Mouse (Mus musculus) T-helper 17 cell (primary cell): Measurements from ENCODE around the gene Ppp1r37.
"Not testable (repeated sequence)": the region's sequence is repeated elsewhere in the genome, so short reads cannot be mapped to it uniquely, and the experiment has no call there.

Experiments
- in situ Hi-C, 2 experiments: fragments of 300-600 bp; cut with MboI, MseI; formaldehyde crosslinking; loops; 1 replicate in 1 of 2; 2 replicates in 1 of 2; pipeline ENCODE4 v1.15.1; 2025; ENCODE audit warnings: high pct_unique_total_duplicates in 2 of 2

Ppp1r37 gene

GRCm38 (mm10) chr7:19562643-19563410, at the start of gene Ppp1r37:
TSS of gene Ppp1r37 (minus strand) at chr7:19563076.
- in situ Hi-C loops, result no loop called here

GRCm38 (mm10) chr7:19610969-19611368, 48.1 kb upstream of the Ppp1r37 start:
- in situ Hi-C loops, result no loop called here

- in situ Hi-C loops, result no loop called here
Observed at GRCm38 (mm10) chr7:19609641-19610332, 46.9 kb upstream of the Ppp1r37 start.

- in situ Hi-C loops, result no loop called here
Observed at GRCm38 (mm10) chr7:19607291-19607690, 44.4 kb upstream of the Ppp1r37 start.

- in situ Hi-C loops, result not testable (repeated sequence)
Observed at GRCm38 (mm10) chr7:19604606-19605214, 41.8 kb upstream of the Ppp1r37 start.

- in situ Hi-C loops, result no loop called here
Observed at GRCm38 (mm10) chr7:19603849-19604605, 41.2 kb upstream of the Ppp1r37 start, which contains the start of gene Clasrp. TSS of gene Clasrp (minus strand) at chr7:19604486.

GRCm38 (mm10) chr7:19603055-19603454, 40.2 kb upstream of the Ppp1r37 start:
- in situ Hi-C loops, result no loop called here

- in situ Hi-C loops, result no loop called here
Observed at GRCm38 (mm10) chr7:19600562-19600961, 37.7 kb upstream of the Ppp1r37 start.

GRCm38 (mm10) chr7:19593061-19593730, 30.3 kb upstream of the Ppp1r37 start:
- in situ Hi-C loops, result no loop called here

- in situ Hi-C loops, result no loop called here
Observed at GRCm38 (mm10) chr7:19589917-19590316, 27.0 kb upstream of the Ppp1r37 start.

GRCm38 (mm10) chr7:19589207-19589606, 26.3 kb upstream of the Ppp1r37 start:
- in situ Hi-C loops, result no loop called here

GRCm38 (mm10) chr7:19586269-19586668, 23.4 kb upstream of the Ppp1r37 start:
- in situ Hi-C loops, result no loop called here

GRCm38 (mm10) chr7:19580634-19581033, 17.8 kb upstream of the Ppp1r37 start:
- in situ Hi-C loops, result no loop called here

- in situ Hi-C loops, result no loop called here
Observed at GRCm38 (mm10) chr7:19579751-19580150, 16.9 kb upstream of the Ppp1r37 start.

GRCm38 (mm10) chr7:19578436-19578835, 15.6 kb upstream of the Ppp1r37 start:
- in situ Hi-C loops, result no loop called here

GRCm38 (mm10) chr7:19577877-19578414, 15.1 kb upstream of the Ppp1r37 start:
- in situ Hi-C loops, result no loop called here

- in situ Hi-C loops, result no loop called here
Observed at GRCm38 (mm10) chr7:19577141-19577852, 14.4 kb upstream of the Ppp1r37 start, which contains the start of the genes Zfp296 and Gemin7. TSS of gene Zfp296 (plus strand) at chr7:19577287. TSS of gene Gemin7 (minus strand) at chr7:19577595.

- in situ Hi-C loops, result no loop called here
Observed at GRCm38 (mm10) chr7:19575559-19575958, 12.7 kb upstream of the Ppp1r37 start.

GRCm38 (mm10) chr7:19573776-19574140, 10.9 kb upstream of the Ppp1r37 start:
- in situ Hi-C loops, result no loop called here
